Mouse (Mus musculus): ENCODE data around the gene Msi2.
A peak's percentile ranks its signal among the peaks of the same experiment; 100 is the strongest.

DNA sequence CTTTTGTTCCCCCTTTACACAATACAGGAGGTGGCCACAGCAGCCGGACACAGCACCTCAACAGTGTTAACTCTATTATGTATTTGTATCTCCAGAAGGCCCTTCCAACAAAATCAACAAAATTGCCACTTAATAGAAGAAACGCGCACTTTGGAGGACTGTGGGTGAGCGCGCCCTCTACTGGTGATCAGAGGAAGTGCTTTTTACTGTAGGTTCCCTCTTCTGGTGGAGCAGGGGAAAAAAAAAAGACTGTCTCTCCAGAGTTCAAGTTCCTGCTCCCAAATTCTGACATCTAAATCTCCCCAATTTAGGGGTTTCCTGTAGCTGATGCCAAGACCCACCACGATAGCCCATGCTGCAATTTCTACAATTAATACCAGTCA, 10.2 kb upstream of the Msi2 start:
- TF ChIP-seq CTCF (IDR thresholded peaks at IDR 0.05; ENCODE audit: low read depth) (peak; percentile 97), EP300 (IDR thresholded peaks at IDR 0.05; ENCODE audit: low read depth) (no peak)
